Mouse (Mus musculus) midbrain, embryonic 16.5 days (tissue): ENCODE data around the gene Rasal3. TPM values are rescaled to one million over a fixed set of nuclear protein-coding genes. Genes with fewer than 3 reads are reported as not detected.

ENCODE experiments used
- ATAC-seq: fragments of 200-750 bp; cut with Nextera tagmentation; 2 replicates; pipeline ENCODE4 v1.8.0; 2017; ENCODE audit warnings: moderate TSS enrichment
- H3K27ac ChIP-seq: fragments of 300-500 bp; sonication (generic); 2 replicates; pipeline ENCODE4 v1.5.1; 2014; ENCODE audit warnings: mild to moderate bottlenecking, low read length, mixed read lengths
- H3K27me3 ChIP-seq: fragments of 300-500 bp; sonication (generic); 2 replicates; pipeline ENCODE4 v1.6.1; 2014; ENCODE audit warnings: low read depth, low read length, mixed read lengths; ENCODE audit not compliant: control insufficient read depth, insufficient read depth
- H3K36me3 ChIP-seq: fragments of 300-500 bp; sonication (generic); 2 replicates; pipeline ENCODE4 v1.6.1; 2014; ENCODE audit warnings: mild to moderate bottlenecking, low read length, moderate library complexity, mixed read lengths; ENCODE audit not compliant: control insufficient read depth, insufficient read depth
- H3K4me1 ChIP-seq: fragments of 300-500 bp; sonication (generic); 2 replicates; pipeline ENCODE4 v1.6.1; 2014; ENCODE audit warnings: mild to moderate bottlenecking, low read length, mixed read lengths; ENCODE audit not compliant: control insufficient read depth, insufficient read depth
- H3K4me2 ChIP-seq: fragments of 300-500 bp; sonication (generic); 2 replicates; pipeline ENCODE4 v1.6.1; 2014; ENCODE audit warnings: mild to moderate bottlenecking, low read length, mixed read lengths
- H3K4me3 ChIP-seq: fragments of 300-500 bp; sonication (generic); 2 replicates; pipeline ENCODE4 v1.5.1; 2014; ENCODE audit warnings: low read depth, mild to moderate bottlenecking, low read length, moderate library complexity, mixed read lengths
- H3K9ac ChIP-seq: fragments of 300-500 bp; sonication (generic); 2 replicates; pipeline ENCODE4 v1.6.1; 2014; ENCODE audit warnings: low read depth, low read length, mixed read lengths
- H3K9me3 ChIP-seq: fragments of 300-500 bp; sonication (generic); replicated peaks from 2 replicates; pipeline ENCODE4 v1.6.1; 2014; ENCODE audit warnings: mild to moderate bottlenecking, low read length, mixed read lengths; ENCODE audit not compliant: control insufficient read depth, poor library complexity, severe bottlenecking
- WGBS: fragments of 180-500 bp; shearing (Covaris S2); extraction: QIAGEN DNeasy Blood & Tissue Kit; methylation state at CpG from one replicate; pipeline ENCODE4 v1.1.7; 2014; 5-methylcytosine and 5-hydroxymethylcytosine counted together
- polyA plus RNA-seq: library from polyadenylated mRNA; unstranded; fragments of >200 nt; fragmentation: Nextera tagmentation; extraction: Ambion mirVana; gene quantifications from 2 replicates; pipeline ENCODE4 v1.2.1, GENCODE M21; 2015

The Rasal3 gene
- polyA plus RNA-seq: 0.55 and 1.0 TPM in 2 replicates

- Histone ChIP-seq H3K9ac (no peak within 1 kb of the TSS), H3K9me3 (no peaks in the 10 kb centered on the region), H3K27me3 (peaks cover 9% of the 10 kb centered on the region), H3K4me1 (no peaks in the 10 kb centered on the region), H3K4me2 (no peak within 1 kb of the TSS), H3K36me3 (no peaks in the 10 kb centered on the region), H3K4me3 (no peak within 1 kb of the TSS), H3K27ac (no peak within 1 kb of the TSS)
- WGBS: 82% methylated on average over 8 of the region's 8 CpGs
- no peak for ATAC-seq
These were observed at the start of gene Rasal3 for GRCm38 (mm10) chr17:32403417-32403816. Rasal3 (minus strand) TSS chr17:32403583.

GRCm38 (mm10) chr17:32452482-32452881 is 49.1 kb upstream of the Rasal3 start, which contains the start of gene Cyp4f39:
Cyp4f39 (plus strand) TSS chr17:32452723.
- H3K27ac ChIP-seq: no peak within 1 kb of the TSS
- H3K9ac ChIP-seq: peak within 1 kb of the TSS; percentile 52
- H3K4me1 ChIP-seq: 0 out of 2 replicates have a peak, but pooled peaks cover 3% of the 10 kb centered on the region
- no peaks in the 10 kb centered on the region; the same call in 1 of the 2 replicates for H3K9me3 ChIP-seq
- ATAC-seq: no peak
- peak within 1 kb of the TSS; percentile 32 for H3K4me3 ChIP-seq
- peaks cover 3% of the 10 kb centered on the region; the same call in 1 of the 2 replicates for H3K27me3 ChIP-seq
- 1% methylated on average over 19 of the region's 19 CpGs for WGBS
- H3K4me2 ChIP-seq: peak within 1 kb of the TSS; percentile 61
- H3K36me3 ChIP-seq: no peaks in the 10 kb centered on the region

- Histone ChIP-seq H3K4me3 (no peak overlapping the region), H3K9ac (no peak overlapping the region), H3K36me3 (no peaks in the 10 kb centered on the region), H3K27ac (no peak overlapping the region), H3K9me3 (no peaks in the 10 kb centered on the region; the same call in 1 of the 2 replicates), H3K27me3 (peaks cover 3% of the 10 kb centered on the region; the same call in 1 of the 2 replicates), H3K4me2 (no peak overlapping the region), H3K4me1 (0 out of 2 replicates have a peak, but pooled peaks cover 3% of the 10 kb centered on the region)
- 49% methylated on average over 2 of the region's 2 CpGs for WGBS
- no peak for ATAC-seq
These were observed 47.6 kb upstream of the Rasal3 start for GRCm38 (mm10) chr17:32450844-32451537.

GRCm38 (mm10) chr17:32449042-32449441 is 45.7 kb upstream of the Rasal3 start:
- WGBS: 100% methylated on average over 1 of the region's 1 CpGs
- Histone ChIP-seq H3K9ac (no peak overlapping the region), H3K36me3 (no peaks in the 10 kb centered on the region), H3K4me1 (0 out of 2 replicates have a peak, but pooled peaks cover 3% of the 10 kb centered on the region), H3K27ac (no peak overlapping the region), H3K9me3 (no peaks in the 10 kb centered on the region; the same call in 1 of the 2 replicates), H3K4me3 (no peak overlapping the region), H3K4me2 (no peak overlapping the region), H3K27me3 (peaks cover under 1% of the 10 kb centered on the region; the same call in 1 of the 2 replicates)
- ATAC-seq: no peak

- ATAC-seq: no peak
- H3K27me3 ChIP-seq: no peaks in the 10 kb centered on the region
- H3K4me1 ChIP-seq: no peaks in the 10 kb centered on the region
- no peak overlapping the region for H3K9ac ChIP-seq
- no peak overlapping the region for H3K27ac ChIP-seq
- H3K4me3 ChIP-seq: no peak overlapping the region
- H3K36me3 ChIP-seq: no peaks in the 10 kb centered on the region
- no peaks in the 10 kb centered on the region; the same call in 1 of the 2 replicates for H3K9me3 ChIP-seq
- H3K4me2 ChIP-seq: no peak overlapping the region
These were observed 43.8 kb upstream of the Rasal3 start for GRCm38 (mm10) chr17:32447195-32447594.

GRCm38 (mm10) chr17:32445016-32445415 is 41.6 kb upstream of the Rasal3 start:
- Histone ChIP-seq H3K9me3 (no peaks in the 10 kb centered on the region; the same call in 1 of the 2 replicates), H3K9ac (no peak overlapping the region), H3K27me3 (no peaks in the 10 kb centered on the region), H3K27ac (no peak overlapping the region), H3K36me3 (no peaks in the 10 kb centered on the region), H3K4me2 (no peak overlapping the region), H3K4me1 (no peaks in the 10 kb centered on the region), H3K4me3 (no peak overlapping the region)
- no peak for ATAC-seq
- 85% methylated on average over 5 of the region's 5 CpGs for WGBS

- H3K36me3 ChIP-seq: no peaks in the 10 kb centered on the region
- no peaks in the 10 kb centered on the region for H3K4me1 ChIP-seq
- WGBS: 85% methylated on average over 6 of the region's 6 CpGs
- H3K9me3 ChIP-seq: no peaks in the 10 kb centered on the region; the same call in 1 of the 2 replicates
- no peak overlapping the region for H3K4me2 ChIP-seq
- H3K4me3 ChIP-seq: no peak overlapping the region
- no peak overlapping the region for H3K27ac ChIP-seq
- no peaks in the 10 kb centered on the region for H3K27me3 ChIP-seq
- no peak for ATAC-seq
- no peak overlapping the region for H3K9ac ChIP-seq
These were observed 39.9 kb upstream of the Rasal3 start for GRCm38 (mm10) chr17:32443245-32443644.

- ATAC-seq: no peak
- WGBS: 94% methylated on average over 4 of the region's 4 CpGs
- Histone ChIP-seq H3K4me1 (no peaks in the 10 kb centered on the region), H3K36me3 (no peaks in the 10 kb centered on the region), H3K27ac (no peak overlapping the region), H3K9ac (no peak overlapping the region), H3K9me3 (no peaks in the 10 kb centered on the region), H3K4me3 (no peak overlapping the region), H3K4me2 (no peak overlapping the region), H3K27me3 (no peaks in the 10 kb centered on the region)
These were observed 33.7 kb upstream of the Rasal3 start for GRCm38 (mm10) chr17:32437106-32437505.

- Histone ChIP-seq H3K4me1 (no peaks in the 10 kb centered on the region), H3K9ac (no peak overlapping the region), H3K27ac (no peak overlapping the region), H3K4me2 (no peak overlapping the region), H3K4me3 (no peak overlapping the region), H3K27me3 (no peaks in the 10 kb centered on the region), H3K9me3 (no peaks in the 10 kb centered on the region), H3K36me3 (no peaks in the 10 kb centered on the region)
- ATAC-seq: no peak
- 81% methylated on average over 5 of the region's 5 CpGs for WGBS
These were observed 31.8 kb upstream of the Rasal3 start for GRCm38 (mm10) chr17:32435151-32435550.
